Mouse (Mus musculus) kidney, embryonic 15.5 days (tissue): ENCODE results near the gene F8a. TPM values are rescaled to one million over a fixed set of nuclear protein-coding genes. Genes with fewer than 3 reads are reported as not detected.

Source experiments
- polyA plus RNA-seq: library from polyadenylated mRNA; unstranded; fragments of >200 nt; fragmentation: Nextera tagmentation; extraction: Ambion mirVana; gene quantifications from 2 replicates; pipeline ENCODE4 v1.2.1, GENCODE M21; 2015

The F8a gene
- polyA plus RNA-seq, 1 experiment from 2014 or later, result 11.3 TPM

Other genes with a start within 250 kb of the F8a start
- 6.2 and 7.2 TPM in 2 replicates for gene Zfp185, start 241.0 kb upstream of the F8a start, polyA plus RNA-seq
- 0.09 TPM in 2 replicates for gene Pnma5, start 191.2 kb upstream of the F8a start, polyA plus RNA-seq
- 0.10 TPM in 1 of 2 replicates, not detected in the other for gene Pnma3, start 163.5 kb upstream of the F8a start, polyA plus RNA-seq
- 0.36 and 1.4 TPM in 2 replicates for gene Xlr4a, start 145.8 kb upstream of the F8a start, polyA plus RNA-seq
- gene Xlr3a, start 131.2 kb upstream of the F8a start, polyA plus RNA-seq, result 3.3 and 3.8 TPM in 2 replicates
- not detected in 2 replicates for gene Gm14685, start 111.2 kb upstream of the F8a start, polyA plus RNA-seq
- not detected in 2 replicates for gene Xlr5b, start 79.5 kb upstream of the F8a start, polyA plus RNA-seq
- gene DXBay18, start 78.8 kb upstream of the F8a start, polyA plus RNA-seq, result not detected in 2 replicates
- not detected in 2 replicates for gene Spin2d, start 51.3 kb upstream of the F8a start, polyA plus RNA-seq
- gene Xlr3b, start 36.1 kb upstream of the F8a start, polyA plus RNA-seq, result 14.2 and 14.4 TPM in 2 replicates
- 0.81 and 1.00 TPM in 2 replicates for gene Xlr4b, start 14.0 kb upstream of the F8a start, polyA plus RNA-seq
- gene Xlr4c, start 14.8 kb downstream of the F8a start, polyA plus RNA-seq, result 0.22 and 0.30 TPM in 2 replicates
- not detected in 2 replicates for gene Xlr3c, start 37.1 kb downstream of the F8a start, polyA plus RNA-seq
- not detected in 2 replicates for gene Xlr5a, start 64.7 kb downstream of the F8a start, polyA plus RNA-seq
- gene Xlr5c, start 64.7 kb downstream of the F8a start, polyA plus RNA-seq, result not detected in 2 replicates
- not detected in 2 replicates for gene Gm45015, start 108.5 kb downstream of the F8a start, polyA plus RNA-seq
- 13.3 and 14.3 TPM in 2 replicates for gene Zfp275, start 114.3 kb downstream of the F8a start, polyA plus RNA-seq
- not detected in 2 replicates for gene Gm18336, start 170.4 kb downstream of the F8a start, polyA plus RNA-seq
- gene Zfp92, start 182.8 kb downstream of the F8a start, polyA plus RNA-seq, result 0.06 TPM in 1 of 2 replicates, not detected in the other
- gene Trex2, start 207.1 kb downstream of the F8a start, polyA plus RNA-seq, result 0.26 TPM in 1 of 2 replicates, not detected in the other
- 66.0 and 71.5 TPM in 2 replicates for gene Haus7, start 230.8 kb downstream of the F8a start, polyA plus RNA-seq